Mouse (Mus musculus): ENCODE data around the gene Hacl1. TPM values are rescaled to one million over a fixed set of nuclear protein-coding genes. Genes with fewer than 3 reads are reported as not detected.
"Not testable (repeated sequence)": the region's sequence is repeated elsewhere in the genome, so short reads cannot be mapped to it uniquely, and the experiment has no call there.

Hacl1 gene
- polyA plus RNA-seq, 1 experiment from 2014 or later: 19.9 TPM

DNA sequence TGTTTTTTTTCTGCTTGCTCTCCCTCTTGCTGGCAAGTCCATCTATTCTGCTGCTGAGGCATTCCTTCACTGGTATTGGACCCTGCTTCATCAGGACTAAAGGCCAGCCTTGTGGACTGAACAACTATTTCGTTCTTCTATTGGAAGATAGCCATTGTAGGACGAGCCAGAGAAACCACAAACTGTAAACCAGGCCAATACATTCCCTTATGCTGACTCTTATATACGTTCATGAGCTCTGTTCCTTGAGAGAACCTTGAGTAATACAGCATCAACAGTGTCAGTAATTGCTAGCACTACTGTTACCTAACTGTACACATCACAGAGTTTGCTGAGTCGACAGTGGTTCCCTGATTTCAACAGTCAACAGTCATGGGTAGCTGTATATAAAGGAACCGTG lies 27.4 kb downstream of the Hacl1 start:
- WGBS: 83% methylated on average over 5 of the region's 5 CpGs
- no peaks in the 10 kb centered on the region for H3K27me3 ChIP-seq (replicated peaks; ENCODE audit: control insufficient read depth, insufficient read depth, low read length)
- H3K9me3 ChIP-seq (ENCODE audit: control insufficient read depth, low read length): no peaks in the 10 kb centered on the region
- no peak overlapping the region for H3K27ac ChIP-seq (ENCODE audit: low read length)
- H3K36me3 ChIP-seq (ENCODE audit: control insufficient read depth, insufficient read depth, low read length): no peaks in the 10 kb centered on the region
- H3K4me1 ChIP-seq (ENCODE audit: control insufficient read depth, insufficient read depth, low read length): no peaks in the 10 kb centered on the region
- no peak for ATAC-seq
- H3K9ac ChIP-seq (ENCODE audit: low read depth, low read length): no peak overlapping the region
- H3K4me3 ChIP-seq (ENCODE audit: low read length): no peak overlapping the region
- H3K4me2 ChIP-seq (ENCODE audit: low read depth, low read length): no peak overlapping the region

DNA sequence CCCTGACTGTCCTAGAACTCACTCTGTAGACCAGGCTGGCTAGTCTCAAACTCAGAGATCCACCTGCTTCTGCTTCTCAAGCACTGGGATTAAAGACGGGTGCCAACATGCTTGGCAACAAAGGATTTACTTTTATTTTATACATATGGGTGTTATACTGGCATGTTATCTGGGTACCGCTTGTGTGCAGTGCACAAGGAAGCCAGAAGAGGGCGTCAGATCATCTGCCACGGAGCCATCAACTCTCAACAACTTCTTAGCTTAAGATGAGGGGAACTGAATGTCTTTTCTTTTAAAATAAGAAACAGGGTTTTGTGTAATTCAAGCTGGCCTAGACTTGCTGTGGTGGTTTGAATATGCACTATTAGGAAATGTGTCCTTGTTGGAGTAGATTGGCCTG lies 29.1 kb downstream of the Hacl1 start:
- ATAC-seq: no peak
- Histone ChIP-seq H3K4me1 (ENCODE audit: control insufficient read depth, insufficient read depth, low read length) (no peaks in the 10 kb centered on the region), H3K4me3 (ENCODE audit: low read length) (no peak overlapping the region), H3K27me3 (replicated peaks; ENCODE audit: control insufficient read depth, insufficient read depth, low read length) (no peaks in the 10 kb centered on the region), H3K9me3 (ENCODE audit: control insufficient read depth, low read length) (no peaks in the 10 kb centered on the region), H3K27ac (ENCODE audit: low read length) (no peak overlapping the region), H3K4me2 (ENCODE audit: low read depth, low read length) (no peak overlapping the region), H3K36me3 (ENCODE audit: control insufficient read depth, insufficient read depth, low read length) (no peaks in the 10 kb centered on the region), H3K9ac (ENCODE audit: low read depth, low read length) (no peak overlapping the region)
- WGBS: 73% methylated on average over 4 of the region's 4 CpGs

DNA sequence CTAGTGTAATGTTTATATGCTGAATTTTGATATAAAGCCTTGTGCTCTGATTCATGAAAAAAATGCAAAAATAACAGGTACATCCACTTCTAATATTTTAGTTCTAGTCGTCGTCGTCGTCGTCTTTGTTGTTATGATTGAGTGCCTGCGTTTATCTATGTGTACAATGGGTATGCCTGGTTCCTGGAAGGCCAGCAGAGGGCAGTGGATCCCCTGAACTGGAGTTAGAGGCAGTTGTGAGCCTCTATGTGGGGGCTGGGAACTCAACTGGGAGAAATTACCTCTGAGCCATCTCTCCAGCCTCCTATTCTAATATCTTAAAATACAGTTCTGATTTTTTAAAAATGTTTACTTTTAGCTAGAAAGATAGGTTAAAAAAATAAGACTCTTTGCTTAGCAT lies 35.6 kb downstream of the Hacl1 start:
- Histone ChIP-seq H3K4me2 (ENCODE audit: low read depth, low read length) (no peak overlapping the region), H3K36me3 (ENCODE audit: control insufficient read depth, insufficient read depth, low read length) (no peaks in the 10 kb centered on the region), H3K9ac (ENCODE audit: low read depth, low read length) (no peak overlapping the region), H3K9me3 (ENCODE audit: control insufficient read depth, low read length) (no peaks in the 10 kb centered on the region), H3K4me3 (ENCODE audit: low read length) (no peak overlapping the region), H3K27ac (ENCODE audit: low read length) (no peak overlapping the region), H3K4me1 (ENCODE audit: control insufficient read depth, insufficient read depth, low read length) (no peaks in the 10 kb centered on the region), H3K27me3 (replicated peaks; ENCODE audit: control insufficient read depth, insufficient read depth, low read length) (no peaks in the 10 kb centered on the region)
- no peak for ATAC-seq
- WGBS: 51% methylated on average over 6 of the region's 6 CpGs

DNA sequence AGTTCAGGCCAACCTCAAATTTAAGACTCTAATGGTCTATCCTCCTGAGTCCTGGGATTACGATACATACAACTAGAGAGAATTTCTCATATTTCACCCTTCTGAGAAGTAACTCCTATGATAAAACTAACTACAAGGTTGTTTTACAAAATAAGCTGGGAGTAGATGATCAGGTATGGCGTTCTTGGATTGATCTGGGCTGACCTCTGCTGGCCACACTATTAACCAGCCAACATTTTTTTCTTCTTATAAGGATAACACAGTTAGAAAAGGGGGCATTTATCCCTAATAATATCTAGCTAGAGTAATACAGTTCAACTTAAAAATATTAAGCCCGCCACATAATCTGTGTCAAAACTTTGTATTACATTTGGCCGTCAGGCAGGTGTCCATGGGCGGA lies 36.2 kb downstream of the Hacl1 start:
- Histone ChIP-seq H3K9ac (ENCODE audit: low read depth, low read length) (no peak overlapping the region), H3K4me1 (ENCODE audit: control insufficient read depth, insufficient read depth, low read length) (no peaks in the 10 kb centered on the region), H3K27me3 (replicated peaks; ENCODE audit: control insufficient read depth, insufficient read depth, low read length) (no peaks in the 10 kb centered on the region), H3K27ac (ENCODE audit: low read length) (no peak overlapping the region), H3K36me3 (ENCODE audit: control insufficient read depth, insufficient read depth, low read length) (no peaks in the 10 kb centered on the region), H3K9me3 (ENCODE audit: control insufficient read depth, low read length) (no peaks in the 10 kb centered on the region), H3K4me2 (ENCODE audit: low read depth, low read length) (no peak overlapping the region), H3K4me3 (ENCODE audit: low read length) (no peak overlapping the region)
- WGBS: 69% methylated on average over 5 of the region's 5 CpGs
- ATAC-seq: no peak

DNA sequence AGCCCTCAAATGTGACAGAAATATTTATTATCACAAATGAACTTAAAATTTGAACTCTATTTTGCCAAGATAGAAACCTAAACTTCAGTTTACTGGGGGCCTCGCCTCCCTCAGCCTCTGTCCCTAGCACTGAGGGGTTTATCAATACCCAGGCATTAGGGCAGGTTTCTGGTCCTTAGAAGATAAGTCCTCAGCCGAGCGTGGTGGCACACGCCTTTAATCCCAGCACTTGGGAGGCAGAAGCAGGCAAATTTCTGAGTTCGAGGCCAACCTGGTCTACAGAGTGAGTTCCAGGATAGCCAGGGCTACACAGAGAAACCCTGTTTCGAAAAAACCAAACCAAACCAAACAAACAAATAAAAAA lies 38.5 kb downstream of the Hacl1 start:
- H3K9ac ChIP-seq (ENCODE audit: low read depth, low read length); H3K36me3 ChIP-seq (ENCODE audit: control insufficient read depth, insufficient read depth, low read length); H3K27ac ChIP-seq (ENCODE audit: low read length); H3K9me3 ChIP-seq (ENCODE audit: control insufficient read depth, low read length); H3K27me3 ChIP-seq (replicated peaks; ENCODE audit: control insufficient read depth, insufficient read depth, low read length); ATAC-seq; H3K4me1 ChIP-seq (ENCODE audit: control insufficient read depth, insufficient read depth, low read length); H3K4me2 ChIP-seq (ENCODE audit: low read depth, low read length); H3K4me3 ChIP-seq (ENCODE audit: low read length): not testable (repeated sequence)
- WGBS: 84% methylated on average over 6 of the region's 6 CpGs

DNA sequence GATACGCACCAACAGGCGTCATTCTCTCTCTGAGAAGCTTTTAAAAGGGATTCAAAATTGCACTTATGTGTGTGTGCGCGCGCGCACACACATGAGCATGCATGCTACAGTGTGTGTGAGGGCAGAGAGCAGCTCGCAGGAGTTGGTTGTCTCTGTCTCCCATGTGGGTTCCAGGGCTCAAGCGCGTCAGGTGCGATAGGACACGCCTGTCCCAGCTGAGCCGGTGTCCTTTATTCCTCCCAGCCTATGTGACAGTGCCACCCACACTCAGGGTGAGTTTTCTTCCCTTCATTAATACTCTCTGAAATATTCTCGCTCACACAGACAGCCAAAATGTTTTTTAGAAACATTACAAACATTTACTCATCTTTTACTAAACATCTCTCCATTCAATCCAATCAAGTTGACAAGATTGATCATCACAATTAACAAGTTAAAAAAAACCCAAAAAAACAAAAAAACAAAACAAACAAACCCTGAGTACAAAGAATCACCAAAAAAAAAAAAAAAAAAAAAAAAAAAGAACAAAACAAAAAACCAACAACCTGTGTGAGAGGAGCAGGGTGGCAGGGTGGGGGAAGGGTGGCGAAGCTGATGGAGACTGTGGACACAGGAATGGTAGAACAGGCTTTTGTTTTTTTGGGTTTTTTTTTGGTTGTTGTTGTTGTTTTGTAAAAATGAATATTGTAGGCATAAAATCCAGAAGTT lies 39.0 kb downstream of the Hacl1 start:
- Histone ChIP-seq H3K36me3 (ENCODE audit: control insufficient read depth, insufficient read depth, low read length) (no peaks in the 10 kb centered on the region), H3K4me3 (ENCODE audit: low read length) (no peak overlapping the region), H3K4me1 (ENCODE audit: control insufficient read depth, insufficient read depth, low read length) (no peaks in the 10 kb centered on the region), H3K9ac (ENCODE audit: low read depth, low read length) (no peak overlapping the region), H3K27ac (ENCODE audit: low read length) (no peak overlapping the region), H3K4me2 (ENCODE audit: low read depth, low read length) (no peak overlapping the region), H3K9me3 (ENCODE audit: control insufficient read depth, low read length) (no peaks in the 10 kb centered on the region), H3K27me3 (replicated peaks; ENCODE audit: control insufficient read depth, insufficient read depth, low read length) (no peaks in the 10 kb centered on the region)
- ATAC-seq: no peak
- 91% methylated on average over 14 of the region's 14 CpGs for WGBS

DNA sequence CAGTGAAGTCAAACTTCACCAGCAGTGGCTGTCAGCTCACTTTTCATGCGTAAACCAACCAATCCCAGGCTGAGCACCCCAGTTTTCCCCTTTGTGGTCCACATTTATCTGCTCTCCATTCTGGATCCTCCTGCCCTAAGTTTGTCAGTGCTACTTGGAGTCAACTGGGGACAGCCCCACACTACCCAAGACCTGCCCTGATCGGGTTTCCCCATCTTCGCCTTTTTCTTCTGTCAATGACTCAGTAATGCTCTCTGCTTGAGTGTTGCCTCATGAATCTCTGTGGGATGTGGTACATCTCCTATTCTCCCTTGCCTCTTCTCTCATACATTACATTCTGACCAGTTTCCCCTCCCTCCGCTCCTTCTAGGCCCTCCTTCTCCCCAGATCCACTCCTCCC lies 43.6 kb downstream of the Hacl1 start:
- Histone ChIP-seq H3K4me1 (ENCODE audit: control insufficient read depth, insufficient read depth, low read length) (no peaks in the 10 kb centered on the region), H3K36me3 (ENCODE audit: control insufficient read depth, insufficient read depth, low read length) (no peaks in the 10 kb centered on the region), H3K4me3 (ENCODE audit: low read length) (no peak overlapping the region), H3K27me3 (replicated peaks; ENCODE audit: control insufficient read depth, insufficient read depth, low read length) (no peaks in the 10 kb centered on the region), H3K27ac (ENCODE audit: low read length) (no peak overlapping the region), H3K4me2 (ENCODE audit: low read depth, low read length) (no peak overlapping the region), H3K9me3 (ENCODE audit: control insufficient read depth, low read length) (no peaks in the 10 kb centered on the region), H3K9ac (ENCODE audit: low read depth, low read length) (no peak overlapping the region)
- ATAC-seq: no peak
- 85% methylated on average over 4 of the region's 4 CpGs for WGBS

DNA sequence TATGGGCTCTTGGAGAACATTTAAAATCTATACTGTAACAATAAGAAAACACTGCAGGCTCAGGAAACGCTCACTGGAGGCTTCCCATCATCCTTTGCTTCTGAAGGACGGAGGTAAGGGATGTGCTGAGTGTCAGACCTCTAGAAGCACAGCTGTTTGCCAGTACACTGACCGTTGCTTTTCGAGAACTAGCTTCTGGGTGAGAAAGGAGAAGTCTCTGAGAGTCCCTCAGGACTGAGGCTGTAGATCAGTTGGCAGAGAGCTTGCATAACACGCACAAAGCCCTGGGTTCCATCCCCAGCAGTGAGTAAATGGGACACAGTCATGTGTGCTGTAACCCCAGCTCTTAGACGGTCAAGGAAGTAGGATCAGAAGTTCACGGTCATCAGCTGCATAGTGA lies 44.7 kb downstream of the Hacl1 start:
- Histone ChIP-seq H3K27me3 (replicated peaks; ENCODE audit: control insufficient read depth, insufficient read depth, low read length) (no peaks in the 10 kb centered on the region), H3K4me1 (ENCODE audit: control insufficient read depth, insufficient read depth, low read length) (no peaks in the 10 kb centered on the region), H3K9me3 (ENCODE audit: control insufficient read depth, low read length) (no peaks in the 10 kb centered on the region), H3K27ac (ENCODE audit: low read length) (no peak overlapping the region), H3K36me3 (ENCODE audit: control insufficient read depth, insufficient read depth, low read length) (no peaks in the 10 kb centered on the region), H3K4me2 (ENCODE audit: low read depth, low read length) (no peak overlapping the region), H3K9ac (ENCODE audit: low read depth, low read length) (no peak overlapping the region), H3K4me3 (ENCODE audit: low read length) (no peak overlapping the region)
- ATAC-seq: no peak
- 71% methylated on average over 7 of the region's 7 CpGs for WGBS

DNA sequence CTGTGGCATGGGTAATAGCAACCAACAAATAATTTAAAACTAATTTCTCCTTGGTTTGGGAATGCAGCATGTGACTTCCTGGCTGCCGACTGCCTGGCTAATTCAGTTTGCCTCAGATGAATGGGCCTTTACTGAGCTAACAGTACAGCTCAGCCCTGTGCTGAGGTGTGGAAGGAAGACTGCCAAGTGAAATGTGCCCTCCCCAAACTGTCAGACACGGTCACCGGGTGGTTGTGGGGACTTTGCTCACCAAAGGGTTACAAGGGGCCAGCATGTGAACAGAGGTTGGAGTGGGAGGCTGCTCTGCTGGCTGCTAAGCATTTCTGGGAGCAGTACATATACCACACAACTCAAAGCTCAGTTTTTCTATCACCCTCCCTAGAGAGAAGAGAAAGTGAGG lies 46.4 kb downstream of the Hacl1 start:
- H3K36me3 ChIP-seq (ENCODE audit: control insufficient read depth, insufficient read depth, low read length): no peaks in the 10 kb centered on the region
- no peak overlapping the region for H3K9ac ChIP-seq (ENCODE audit: low read depth, low read length)
- no peaks in the 10 kb centered on the region for H3K27me3 ChIP-seq (replicated peaks; ENCODE audit: control insufficient read depth, insufficient read depth, low read length)
- no peak overlapping the region for H3K4me3 ChIP-seq (ENCODE audit: low read length)
- H3K27ac ChIP-seq (ENCODE audit: low read length): no peak overlapping the region
- no peak overlapping the region for H3K4me2 ChIP-seq (ENCODE audit: low read depth, low read length)
- H3K9me3 ChIP-seq (ENCODE audit: control insufficient read depth, low read length): no peaks in the 10 kb centered on the region
- WGBS: 65% methylated on average over 3 of the region's 3 CpGs
- no peak for ATAC-seq
- no peaks in the 10 kb centered on the region for H3K4me1 ChIP-seq (ENCODE audit: control insufficient read depth, insufficient read depth, low read length)

DNA sequence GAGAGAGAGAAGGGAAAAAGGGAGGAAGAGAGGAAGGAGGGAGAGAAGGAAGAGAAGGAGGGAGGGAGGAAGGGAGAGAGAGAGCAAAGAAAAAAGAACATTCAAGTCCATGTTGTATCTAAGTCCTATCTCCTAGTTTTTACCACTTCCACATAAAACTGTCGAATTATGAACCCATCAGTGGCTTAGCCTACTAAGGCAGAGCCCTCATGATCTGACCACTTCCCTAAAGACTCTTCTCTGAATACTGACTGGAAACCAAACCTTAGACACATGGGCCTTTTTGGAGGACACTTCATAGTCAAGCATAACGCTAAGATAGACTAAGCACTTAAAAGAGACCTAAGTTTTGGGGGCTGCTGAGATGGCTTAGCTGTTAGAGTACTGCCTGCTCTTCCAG lies 48.0 kb downstream of the Hacl1 start:
- Histone ChIP-seq H3K4me1 (ENCODE audit: control insufficient read depth, insufficient read depth, low read length) (no peaks in the 10 kb centered on the region), H3K27me3 (replicated peaks; ENCODE audit: control insufficient read depth, insufficient read depth, low read length) (no peaks in the 10 kb centered on the region), H3K9me3 (ENCODE audit: control insufficient read depth, low read length) (no peaks in the 10 kb centered on the region), H3K4me3 (ENCODE audit: low read length) (no peak overlapping the region), H3K36me3 (ENCODE audit: control insufficient read depth, insufficient read depth, low read length) (no peaks in the 10 kb centered on the region), H3K4me2 (ENCODE audit: low read depth, low read length) (no peak overlapping the region), H3K9ac (ENCODE audit: low read depth, low read length) (no peak overlapping the region), H3K27ac (ENCODE audit: low read length) (no peak overlapping the region)
- ATAC-seq: no peak
- 82% methylated on average over 2 of the region's 2 CpGs for WGBS
